Mouse (Mus musculus): ENCODE measurements around the gene Aar2.

- TF ChIP-seq NRF1 (IDR thresholded peaks at IDR 0.05; ENCODE audit: insufficient read depth, low read depth, low read length, poor library complexity, severe bottlenecking) (no peak), BHLHE40 (IDR thresholded peaks at IDR 0.05; ENCODE audit: borderline replicate concordance, low read depth, low read length) (no peak), CTCF (IDR thresholded peaks at IDR 0.05 in 2 of 3, conservative IDR thresholded peaks at IDR 0.05 in 1 of 3; ENCODE audit: control insufficient read depth in 1 of 3, insufficient read depth in 1 of 3, low read depth in 2 of 3, low read length in 3 of 3, poor library complexity in 1 of 3, severe bottlenecking in 1 of 3) (no peak), HCFC1 (IDR thresholded peaks at IDR 0.05; ENCODE audit: low read depth, low read length) (no peak), USF1 (IDR thresholded peaks at IDR 0.05; ENCODE audit: low read depth, low read length) (no peak)
Measured at GRCm38 (mm10) chr2:156602581-156602980, 55.2 kb downstream of the Aar2 start.

Measured in MEL (cell line).